Mouse (Mus musculus) hindbrain, embryonic 16.5 days (tissue): ENCODE results near the gene Pip5k1c. TPM values are rescaled to one million over a fixed set of nuclear protein-coding genes. Genes with fewer than 3 reads are reported as not detected.

Source experiments
- ATAC-seq: fragments of 200-750 bp; cut with Nextera tagmentation; 2 replicates; pipeline ENCODE4 v1.8.0; 2017; ENCODE audit warnings: moderate TSS enrichment, moderate library complexity
- H3K27ac ChIP-seq: fragments of 300-500 bp; sonication (generic); 2 replicates; pipeline ENCODE4 v1.5.1; 2014; ENCODE audit warnings: low read depth, mild to moderate bottlenecking, control low read depth, low read length, moderate library complexity
- H3K27me3 ChIP-seq: fragments of 300-500 bp; sonication (generic); replicated peaks from 2 replicates; pipeline ENCODE4 v1.6.1; 2014; ENCODE audit warnings: low read length; ENCODE audit not compliant: control insufficient read depth, insufficient read depth
- H3K36me3 ChIP-seq: fragments of 300-500 bp; sonication (generic); 2 replicates; pipeline ENCODE4 v1.6.1; 2014; ENCODE audit warnings: mild to moderate bottlenecking, low read length, moderate library complexity, mixed read lengths; ENCODE audit not compliant: control insufficient read depth, insufficient read depth
- H3K4me1 ChIP-seq: fragments of 300-500 bp; sonication (generic); 2 replicates; pipeline ENCODE4 v1.6.1; 2014; ENCODE audit warnings: low read depth, low read length; ENCODE audit not compliant: control insufficient read depth, insufficient read depth
- H3K4me2 ChIP-seq: fragments of 300-500 bp; sonication (generic); 2 replicates; pipeline ENCODE4 v1.6.1; 2014; ENCODE audit warnings: mild to moderate bottlenecking, low read length, control low read depth, moderate library complexity
- H3K4me3 ChIP-seq: fragments of 300-500 bp; sonication (generic); 2 replicates; pipeline ENCODE4 v1.5.1; 2014; ENCODE audit warnings: mild to moderate bottlenecking, low read length, control low read depth, moderate library complexity
- H3K9ac ChIP-seq: fragments of 300-500 bp; sonication (generic); 2 replicates; pipeline ENCODE4 v1.6.1; 2014; ENCODE audit warnings: low read depth, mild to moderate bottlenecking, control low read depth, low read length, moderate library complexity
- H3K9me3 ChIP-seq: fragments of 300-500 bp; sonication (generic); 2 replicates; pipeline ENCODE4 v1.6.1; 2014; ENCODE audit warnings: mild to moderate bottlenecking, low read length, moderate library complexity; ENCODE audit not compliant: control insufficient read depth
- WGBS: fragments of 180-500 bp; shearing (Covaris S2); extraction: QIAGEN DNeasy Blood & Tissue Kit; methylation state at CpG from one replicate; pipeline ENCODE4 v1.1.7; 2014; 5-methylcytosine and 5-hydroxymethylcytosine counted together
- polyA plus RNA-seq: library from polyadenylated mRNA; unstranded; fragments of >200 nt; fragmentation: Nextera tagmentation; extraction: Ambion mirVana; gene quantifications from 2 replicates; pipeline ENCODE4 v1.2.1, GENCODE M21; 2015

The Pip5k1c gene
- 128 and 144 TPM in 2 replicates for polyA plus RNA-seq

GRCm38 (mm10) chr10:81292554-81293333, at the start of gene Pip5k1c:
TSS of gene Pip5k1c (plus strand) at chr10:81292963.
- under 1% methylated on average over 65 of the region's 80 CpGs for WGBS
- no peaks in the 10 kb centered on the region for H3K9me3 ChIP-seq
- ATAC-seq: peak; percentile 95
- H3K4me2 ChIP-seq: peak within 1 kb of the TSS; percentile 96
- H3K4me1 ChIP-seq: peaks cover 24% of the 10 kb centered on the region
- peak within 1 kb of the TSS; percentile 90 for H3K27ac ChIP-seq
- H3K36me3 ChIP-seq: no peaks in the 10 kb centered on the region
- H3K27me3 ChIP-seq: 0 out of 2 replicates have a peak, but pooled peaks cover 2% of the 10 kb centered on the region
- H3K4me3 ChIP-seq: peak within 1 kb of the TSS; percentile 79
- peak within 1 kb of the TSS; percentile 88 for H3K9ac ChIP-seq

GRCm38 (mm10) chr10:81244146-81244545, 48.6 kb upstream of the Pip5k1c start:
- no peak overlapping the region for H3K27ac ChIP-seq
- no peak overlapping the region for H3K4me2 ChIP-seq
- peaks cover 2% of the 10 kb centered on the region; the same call in 1 of the 2 replicates for H3K36me3 ChIP-seq
- H3K27me3 ChIP-seq: peaks cover 10% of the 10 kb centered on the region; the same call in 1 of the 2 replicates
- no peaks in the 10 kb centered on the region for H3K9me3 ChIP-seq
- H3K9ac ChIP-seq: no peak overlapping the region; the same call in 1 of the 2 replicates
- no peak overlapping the region for H3K4me3 ChIP-seq
- no peaks in the 10 kb centered on the region for H3K4me1 ChIP-seq
- ATAC-seq: peak; percentile 10
- WGBS: 76% methylated on average over 4 of the region's 4 CpGs

- H3K4me1 ChIP-seq: no peaks in the 10 kb centered on the region
- WGBS: 8% methylated on average over 17 of the region's 17 CpGs
- H3K36me3 ChIP-seq: peaks cover 2% of the 10 kb centered on the region; the same call in 1 of the 2 replicates
- H3K4me3 ChIP-seq: no peak overlapping the region
- no peak overlapping the region for H3K4me2 ChIP-seq
- no peaks in the 10 kb centered on the region for H3K9me3 ChIP-seq
- no peak overlapping the region for H3K27ac ChIP-seq
- peak overlapping the region; percentile 22; the same call in 1 of the 2 replicates for H3K9ac ChIP-seq
- ATAC-seq: peak; percentile 76
- H3K27me3 ChIP-seq: peaks cover 6% of the 10 kb centered on the region; the same call in 1 of the 2 replicates
Measured at GRCm38 (mm10) chr10:81244595-81244994, 48.2 kb upstream of the Pip5k1c start.

- Histone ChIP-seq H3K4me3 (no peak overlapping the region), H3K9me3 (no peaks in the 10 kb centered on the region), H3K9ac (no peak overlapping the region), H3K4me2 (no peak overlapping the region), H3K36me3 (peaks cover 4% of the 10 kb centered on the region; the same call in 1 of the 2 replicates), H3K27me3 (0 out of 2 replicates have a peak, but pooled peaks cover 1% of the 10 kb centered on the region), H3K27ac (no peak overlapping the region), H3K4me1 (no peaks in the 10 kb centered on the region)
- no peak for ATAC-seq
- 96% methylated on average over 6 of the region's 6 CpGs for WGBS
Measured at GRCm38 (mm10) chr10:81245166-81245565, 47.6 kb upstream of the Pip5k1c start.

GRCm38 (mm10) chr10:81247804-81248203, 45.0 kb upstream of the Pip5k1c start:
- 100% methylated on average over 2 of the region's 2 CpGs for WGBS
- Histone ChIP-seq H3K4me3 (no peak overlapping the region), H3K27ac (no peak overlapping the region), H3K36me3 (peaks cover 4% of the 10 kb centered on the region; the same call in 1 of the 2 replicates), H3K9ac (no peak overlapping the region), H3K4me2 (no peak overlapping the region), H3K9me3 (no peaks in the 10 kb centered on the region), H3K27me3 (peaks cover 5% of the 10 kb centered on the region; the same call in 1 of the 2 replicates), H3K4me1 (peaks cover 6% of the 10 kb centered on the region)
- ATAC-seq: no peak

- Histone ChIP-seq H3K27me3 (peaks cover 5% of the 10 kb centered on the region), H3K9ac (no peak overlapping the region), H3K27ac (no peak overlapping the region), H3K4me2 (no peak overlapping the region), H3K9me3 (no peaks in the 10 kb centered on the region), H3K4me1 (peaks cover 9% of the 10 kb centered on the region), H3K36me3 (peaks cover 4% of the 10 kb centered on the region; the same call in 1 of the 2 replicates), H3K4me3 (no peak overlapping the region)
- 82% methylated on average over 8 of the region's 8 CpGs for WGBS
- ATAC-seq: no peak
Measured at GRCm38 (mm10) chr10:81249442-81249841, 43.3 kb upstream of the Pip5k1c start.

- H3K4me3 ChIP-seq: peak within 1 kb of the TSS; percentile 38
- peaks cover 15% of the 10 kb centered on the region for H3K4me1 ChIP-seq
- H3K36me3 ChIP-seq: peaks cover 4% of the 10 kb centered on the region; the same call in 1 of the 2 replicates
- peak within 1 kb of the TSS; percentile 70 for H3K4me2 ChIP-seq
- 9% methylated on average over 42 of the region's 44 CpGs for WGBS
- H3K27me3 ChIP-seq: peaks cover 10% of the 10 kb centered on the region
- H3K9ac ChIP-seq: peak within 1 kb of the TSS; percentile 41
- ATAC-seq: peak; percentile 86
- peak within 1 kb of the TSS; percentile 73 for H3K27ac ChIP-seq
- no peaks in the 10 kb centered on the region for H3K9me3 ChIP-seq
Measured at GRCm38 (mm10) chr10:81252424-81253419, 40.0 kb upstream of the Pip5k1c start, which contains the start of gene Matk. TSS of gene Matk (plus strand) at chr10:81252935.

- 63% methylated on average over 1 of the region's 1 CpGs for WGBS
- H3K4me2 ChIP-seq: no peak overlapping the region
- peaks cover 15% of the 10 kb centered on the region for H3K27me3 ChIP-seq
- peaks cover 2% of the 10 kb centered on the region; the same call in 1 of the 2 replicates for H3K36me3 ChIP-seq
- no peak overlapping the region for H3K27ac ChIP-seq
- ATAC-seq: no peak
- peaks cover 29% of the 10 kb centered on the region for H3K4me1 ChIP-seq
- H3K9ac ChIP-seq: no peak overlapping the region
- H3K9me3 ChIP-seq: no peaks in the 10 kb centered on the region
- no peak overlapping the region for H3K4me3 ChIP-seq
Measured at GRCm38 (mm10) chr10:81254886-81255285, 37.9 kb upstream of the Pip5k1c start.
